Mouse (Mus musculus) cerebellum, postnatal 4 days (tissue): Measurements from ENCODE around the gene Ctcfl.

Source experiments
- DNase-seq, 2 experiments: peaks; one replicate each; pipeline ENCODE4 v3.0.0; 2022; ENCODE audit warnings: low spot score in 2 of 2, mixed read lengths in 1 of 2

Gene Ctcfl

GRCm38 (mm10) chr2:173119023-173119944, at the start of gene Ctcfl:
Ctcfl (minus strand) TSS chr2:173119525.
- no peak for DNase-seq

- DNase-seq = no peak
These were observed 49.1 kb upstream of the Ctcfl start for GRCm38 (mm10) chr2:173168411-173168851.

GRCm38 (mm10) chr2:173165357-173165756, 46.0 kb upstream of the Ctcfl start:
- no peak for DNase-seq

- DNase-seq = no peak
These were observed 45.6 kb upstream of the Ctcfl start for GRCm38 (mm10) chr2:173164946-173165345.

GRCm38 (mm10) chr2:173164358-173164757, 45.0 kb upstream of the Ctcfl start:
- DNase-seq = no peak

GRCm38 (mm10) chr2:173163380-173163779, 44.1 kb upstream of the Ctcfl start:
- no peak for DNase-seq

- peak in 1 of 2 experiments; percentile 56 for DNase-seq
These were observed 40.3 kb upstream of the Ctcfl start for GRCm38 (mm10) chr2:173159354-173160311.

- no peak for DNase-seq
These were observed 39.2 kb upstream of the Ctcfl start for GRCm38 (mm10) chr2:173158390-173159055.

GRCm38 (mm10) chr2:173157871-173158270, 38.5 kb upstream of the Ctcfl start:
- DNase-seq = no peak

GRCm38 (mm10) chr2:173157376-173157775, 38.1 kb upstream of the Ctcfl start:
- no peak for DNase-seq

GRCm38 (mm10) chr2:173156923-173157322, 37.6 kb upstream of the Ctcfl start:
- DNase-seq = no peak

- DNase-seq = no peak
These were observed 36.6 kb upstream of the Ctcfl start for GRCm38 (mm10) chr2:173155907-173156306.

- DNase-seq = no peak
These were observed 35.6 kb upstream of the Ctcfl start for GRCm38 (mm10) chr2:173154962-173155361.

- no peak for DNase-seq
These were observed 35.2 kb upstream of the Ctcfl start for GRCm38 (mm10) chr2:173154513-173154912.

- DNase-seq = no peak
These were observed 33.9 kb upstream of the Ctcfl start for GRCm38 (mm10) chr2:173153266-173153665.

- DNase-seq = no peak
These were observed 33.3 kb upstream of the Ctcfl start, which contains the start of gene Pck1 for GRCm38 (mm10) chr2:173152436-173153151. Pck1 (plus strand) TSS chr2:173153048.

GRCm38 (mm10) chr2:173151784-173152284, 32.5 kb upstream of the Ctcfl start:
- no peak for DNase-seq

- no peak for DNase-seq
These were observed 32.0 kb upstream of the Ctcfl start for GRCm38 (mm10) chr2:173151352-173151751.

GRCm38 (mm10) chr2:173148001-173148400, 28.7 kb upstream of the Ctcfl start:
- DNase-seq = no peak

GRCm38 (mm10) chr2:173146728-173147127, 27.4 kb upstream of the Ctcfl start:
- no peak for DNase-seq

GRCm38 (mm10) chr2:173145808-173146207, 26.5 kb upstream of the Ctcfl start:
- no peak for DNase-seq
